Mouse (Mus musculus) olfactory bulb, adult 2 months (tissue): ENCODE results near the gene Dll1.

Source experiments
- CTCF ChIP-seq: fragments of 200-500 bp; IDR thresholded peaks from 2 replicates; pipeline ENCODE4 v1.5.1; 2012; ENCODE audit warnings: low read depth, mild to moderate bottlenecking, low read length, moderate library complexity; ENCODE audit not compliant: insufficient read depth
- POLR2A ChIP-seq: fragments of 200-500 bp; IDR thresholded peaks from 2 replicates; pipeline ENCODE4 v1.6.1; 2012; ENCODE audit warnings: mild to moderate bottlenecking, low read depth, low read length, moderate library complexity; ENCODE audit not compliant: insufficient read depth

DNA sequence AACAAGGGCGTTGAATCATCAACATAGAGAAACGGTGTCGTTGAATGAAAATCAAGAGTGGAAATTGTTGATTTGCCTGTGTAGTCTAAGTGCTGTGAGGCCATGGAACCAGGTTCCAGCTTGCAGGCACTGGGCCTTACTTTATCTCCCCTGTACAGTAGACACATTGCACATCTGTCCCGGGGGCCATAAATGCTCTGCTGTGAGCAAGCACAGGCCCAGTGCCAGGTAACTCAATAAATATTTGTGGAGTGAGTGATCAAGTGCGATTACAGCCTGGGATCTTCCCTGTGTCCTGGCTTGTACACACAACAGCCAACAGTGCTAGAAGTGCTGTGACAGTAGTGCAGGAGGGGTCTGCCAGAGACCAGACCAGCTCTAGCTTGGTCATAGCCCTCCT, 20.1 kb downstream of the Dll1 start:
- TF ChIP-seq CTCF (no peak), POLR2A (no peak)
